Mouse (Mus musculus) MEL (cell line): Measurements from ENCODE around the gene Krt78. TPM values are rescaled to one million over a fixed set of nuclear protein-coding genes. Genes with fewer than 3 reads are reported as not detected.

Source experiments
- DNase-seq: peaks from one replicate; pipeline ENCODE4 v3.0.0; 2011; ENCODE audit warnings: low read depth, low spot score
- H3K27ac ChIP-seq: 2 replicates; pipeline ENCODE4 v1.5.1; 2012; ENCODE audit warnings: low read depth, mild to moderate bottlenecking, control low read depth, low read length, moderate library complexity; ENCODE audit not compliant: control insufficient read depth
- H3K27me3 ChIP-seq, 2 experiments: fragments of 150-350 bp in 1 of 2; sonication (generic) in 1 of 2; 2 replicates each; pipeline ENCODE4 v1.6.1; 2012; ENCODE audit warnings: low read length in 2 of 2, mild to moderate bottlenecking in 2 of 2, improper control_type of control experiment in 1 of 2, moderate library complexity in 1 of 2; ENCODE audit not compliant: insufficient read depth in 2 of 2, control insufficient read depth in 1 of 2
- H3K36me3 ChIP-seq, 2 experiments: 2 replicates each; pipeline ENCODE4 v1.6.1; 2012 to 2014; ENCODE audit warnings: low read length in 2 of 2, improper control_type of control experiment in 1 of 2, inconsistent platforms in 1 of 2, mild to moderate bottlenecking in 1 of 2; ENCODE audit not compliant: insufficient read depth in 2 of 2, control insufficient read depth in 1 of 2
- H3K4me1 ChIP-seq, 2 experiments: fragments of 150-350 bp in 1 of 2; sonication (generic) in 1 of 2; 2 replicates each; pipeline ENCODE4 v1.6.1; 2012; ENCODE audit warnings: low read length in 2 of 2, improper control_type of control experiment in 1 of 2, mild to moderate bottlenecking in 1 of 2; ENCODE audit not compliant: insufficient read depth in 2 of 2, control insufficient read depth in 1 of 2
- H3K4me3 ChIP-seq, 2 experiments: fragments of 150-350 bp in 1 of 2; sonication (generic) in 1 of 2; 2 replicates each; pipeline ENCODE4 v1.5.1; 2012; ENCODE audit warnings: low read depth in 2 of 2, low read length in 2 of 2, mild to moderate bottlenecking in 2 of 2, moderate library complexity in 2 of 2, control low read depth in 1 of 2, improper control_type of control experiment in 1 of 2; ENCODE audit not compliant: control insufficient read depth in 1 of 2, insufficient read depth in 1 of 2
- H3K79me2 ChIP-seq: 2 replicates; pipeline ENCODE4 v1.6.1; 2012; ENCODE audit warnings: mild to moderate bottlenecking, low read length, moderate library complexity; ENCODE audit not compliant: control insufficient read depth, poor library complexity, insufficient read depth
- H3K9ac ChIP-seq: 2 replicates; pipeline ENCODE4 v1.6.1; 2012; ENCODE audit warnings: low read depth, mild to moderate bottlenecking, control low read depth, low read length, moderate library complexity; ENCODE audit not compliant: control insufficient read depth, poor library complexity, severe bottlenecking
- H3K9me3 ChIP-seq: fragments of 150-350 bp; sonication (generic); replicated peaks from 2 replicates; pipeline ENCODE4 v1.6.1; 2012; ENCODE audit warnings: mild to moderate bottlenecking, low read length, improper control_type of control experiment, moderate library complexity; ENCODE audit not compliant: insufficient read depth
- BHLHE40 ChIP-seq: IDR thresholded peaks from 2 replicates; pipeline ENCODE4 v1.6.1; 2012; ENCODE audit warnings: low read depth, mild to moderate bottlenecking, inconsistent platforms, low read length, improper control_type of control experiment, borderline replicate concordance
- CHD2 ChIP-seq: IDR thresholded peaks from 2 replicates; pipeline ENCODE4 v1.6.1; 2011; ENCODE audit warnings: low read length, improper control_type of control experiment
- CTCF ChIP-seq, 3 experiments: IDR thresholded peaks in 2 of 3; conservative IDR thresholded peaks in 1 of 3; 2 replicates each; pipeline ENCODE4 v1.5.1; 2011 to 2012; ENCODE audit warnings: low read length in 3 of 3, low read depth in 2 of 3, mild to moderate bottlenecking in 2 of 3, improper control_type of control experiment in 1 of 3, inconsistent platforms in 1 of 3, mixed read lengths in 1 of 3, moderate library complexity in 1 of 3; ENCODE audit not compliant: control insufficient read depth in 1 of 3, insufficient read depth in 1 of 3, poor library complexity in 1 of 3, severe bottlenecking in 1 of 3
- E2F4 ChIP-seq: IDR thresholded peaks from 2 replicates; pipeline ENCODE4 v1.6.1; 2011; ENCODE audit warnings: low read depth, low read length, improper control_type of control experiment, borderline replicate concordance
- ELF1 ChIP-seq: IDR thresholded peaks from 2 replicates; pipeline ENCODE4 v1.6.1; 2014; ENCODE audit warnings: low read depth, mild to moderate bottlenecking, inconsistent platforms, low read length, improper control_type of control experiment, moderate library complexity
- ETS1 ChIP-seq: IDR thresholded peaks from 2 replicates; pipeline ENCODE4 v1.6.1; 2012; ENCODE audit warnings: low read depth, mild to moderate bottlenecking, inconsistent platforms, low read length, improper control_type of control experiment, moderate library complexity
- GABPA ChIP-seq: IDR thresholded peaks from 2 replicates; pipeline ENCODE4 v1.6.1; 2012; ENCODE audit warnings: low read depth, mild to moderate bottlenecking, inconsistent platforms, low read length, improper control_type of control experiment, moderate library complexity
- JUND ChIP-seq: IDR thresholded peaks from 2 replicates; pipeline ENCODE4 v1.6.1; 2011; ENCODE audit warnings: low read depth, mild to moderate bottlenecking, improper control_type of control experiment, low read length
- KAT2A ChIP-seq: conservative IDR thresholded peaks from 2 replicates; pipeline ENCODE4 v1.6.1; 2012; ENCODE audit warnings: low read depth, low read length, improper control_type of control experiment, inconsistent platforms
- MAX ChIP-seq: IDR thresholded peaks from 2 replicates; pipeline ENCODE4 v1.6.1; 2011; ENCODE audit warnings: low read length, improper control_type of control experiment
- MEF2A ChIP-seq: IDR thresholded peaks from 2 replicates; pipeline ENCODE4 v1.6.1; 2014; ENCODE audit warnings: low read depth, mild to moderate bottlenecking, inconsistent platforms, low read length, improper control_type of control experiment; ENCODE audit not compliant: poor library complexity, insufficient replicate concordance, severe bottlenecking; ENCODE audit errors: extremely low read depth
- MXI1 ChIP-seq: IDR thresholded peaks from 2 replicates; pipeline ENCODE4 v1.6.1; 2011; ENCODE audit warnings: mild to moderate bottlenecking, low read depth, low read length, improper control_type of control experiment
- MYB ChIP-seq: IDR thresholded peaks from 2 replicates; pipeline ENCODE4 v1.6.1; 2011; ENCODE audit warnings: mild to moderate bottlenecking, low read depth, low read length, improper control_type of control experiment
- MYC ChIP-seq: IDR thresholded peaks from 2 replicates; pipeline ENCODE4 v1.6.1; 2011; ENCODE audit warnings: low read depth, mild to moderate bottlenecking, low read length, improper control_type of control experiment, moderate library complexity
- POLR2A ChIP-seq, 2 experiments: IDR thresholded peaks; 2 replicates each; pipeline ENCODE4 v1.6.1; 2011 to 2012; ENCODE audit warnings: low read length in 2 of 2, mild to moderate bottlenecking in 2 of 2, control low read depth in 1 of 2, improper control_type of control experiment in 1 of 2, low read depth in 1 of 2, moderate library complexity in 1 of 2; ENCODE audit not compliant: control insufficient read depth in 1 of 2, insufficient read depth in 1 of 2, poor library complexity in 1 of 2
- POLR2AphosphoS2 ChIP-seq: IDR thresholded peaks from 2 replicates; pipeline ENCODE4 v1.6.1; 2011; ENCODE audit warnings: low read length, improper control_type of control experiment
- POLR2AphosphoS5 ChIP-seq: IDR thresholded peaks from 2 replicates; pipeline ENCODE4 v1.6.1; 2012; ENCODE audit warnings: low read depth, borderline replicate concordance, mild to moderate bottlenecking, inconsistent platforms, low read length, moderate library complexity, mixed read lengths
- RAD21 ChIP-seq: IDR thresholded peaks from 2 replicates; pipeline ENCODE4 v1.6.1; 2011; ENCODE audit warnings: mild to moderate bottlenecking, low read depth, low read length, improper control_type of control experiment
- RCOR1 ChIP-seq: IDR thresholded peaks from 2 replicates; pipeline ENCODE4 v1.6.1; 2012; ENCODE audit warnings: low read depth, mild to moderate bottlenecking, inconsistent platforms, low read length, improper control_type of control experiment
- TAL1 ChIP-seq: IDR thresholded peaks from 2 replicates; pipeline ENCODE4 v1.6.1; 2012; ENCODE audit warnings: mild to moderate bottlenecking, inconsistent platforms, low read length, moderate library complexity, mixed read lengths
- TBP ChIP-seq: IDR thresholded peaks from 2 replicates; pipeline ENCODE4 v1.8.0; 2011; ENCODE audit warnings: low read depth, low read length, improper control_type of control experiment
- TCF12 ChIP-seq: IDR thresholded peaks from 2 replicates; pipeline ENCODE4 v1.6.1; 2014; ENCODE audit warnings: low read depth, mild to moderate bottlenecking, inconsistent platforms, low read length, improper control_type of control experiment, moderate library complexity
- UBTF ChIP-seq: IDR thresholded peaks from 2 replicates; pipeline ENCODE4 v1.6.1; 2012; ENCODE audit warnings: low read depth, mild to moderate bottlenecking, inconsistent platforms, low read length, improper control_type of control experiment, moderate library complexity, borderline replicate concordance; ENCODE audit not compliant: insufficient read depth
- USF1 ChIP-seq: IDR thresholded peaks from 2 replicates; pipeline ENCODE4 v1.6.1; 2014; ENCODE audit warnings: low read depth, mild to moderate bottlenecking, inconsistent platforms, low read length, improper control_type of control experiment, moderate library complexity
- USF2 ChIP-seq, 2 experiments: IDR thresholded peaks; 2 replicates each; pipeline ENCODE4 v1.6.1; 2011 to 2012; ENCODE audit warnings: improper control_type of control experiment in 2 of 2, low read length in 2 of 2, borderline replicate concordance in 1 of 2, inconsistent platforms in 1 of 2, low read depth in 1 of 2, mild to moderate bottlenecking in 1 of 2; ENCODE audit not compliant: insufficient read depth in 1 of 2
- ZC3H11A ChIP-seq: IDR thresholded peaks from 2 replicates; pipeline ENCODE4 v1.6.1; 2012; ENCODE audit warnings: low read depth, mild to moderate bottlenecking, inconsistent platforms, low read length, improper control_type of control experiment
- ZMIZ1 ChIP-seq: IDR thresholded peaks from 2 replicates; pipeline ENCODE4 v1.6.1; 2012; ENCODE audit warnings: low read depth, mild to moderate bottlenecking, inconsistent platforms, low read length, improper control_type of control experiment, moderate library complexity
- ZNF384 ChIP-seq: IDR thresholded peaks from 2 replicates; pipeline ENCODE4 v1.6.1; 2012; ENCODE audit warnings: low read depth, mild to moderate bottlenecking, inconsistent platforms, low read length, improper control_type of control experiment
- polyA plus RNA-seq, 2 experiments: library from polyadenylated mRNA; stranded (reverse) in 1 of 2; unstranded in 1 of 2; fragments of >175 nt in 1 of 2; fragments of >200 nt in 1 of 2; gene quantifications; 2 replicates each; pipeline versions ENCODE4 v1.2.1 to v1.2.4; 2012; ENCODE audit warnings: low replicate concordance in 2 of 2, low read depth in 1 of 2; ENCODE audit not compliant: insufficient read length in 2 of 2, insufficient read depth in 1 of 2, missing spikeins in 1 of 2
- total RNA-seq: library from RNA; depleted of rRNA; stranded (reverse); fragments of 300-350 nt; gene quantifications from 2 replicates; pipeline ENCODE4 v1.2.3, GENCODE M21; 2012

Krt78 gene
- total and polyA plus RNA-seq, 3 experiments = 0.08 to 0.17 TPM; not detected in 1

DNA sequence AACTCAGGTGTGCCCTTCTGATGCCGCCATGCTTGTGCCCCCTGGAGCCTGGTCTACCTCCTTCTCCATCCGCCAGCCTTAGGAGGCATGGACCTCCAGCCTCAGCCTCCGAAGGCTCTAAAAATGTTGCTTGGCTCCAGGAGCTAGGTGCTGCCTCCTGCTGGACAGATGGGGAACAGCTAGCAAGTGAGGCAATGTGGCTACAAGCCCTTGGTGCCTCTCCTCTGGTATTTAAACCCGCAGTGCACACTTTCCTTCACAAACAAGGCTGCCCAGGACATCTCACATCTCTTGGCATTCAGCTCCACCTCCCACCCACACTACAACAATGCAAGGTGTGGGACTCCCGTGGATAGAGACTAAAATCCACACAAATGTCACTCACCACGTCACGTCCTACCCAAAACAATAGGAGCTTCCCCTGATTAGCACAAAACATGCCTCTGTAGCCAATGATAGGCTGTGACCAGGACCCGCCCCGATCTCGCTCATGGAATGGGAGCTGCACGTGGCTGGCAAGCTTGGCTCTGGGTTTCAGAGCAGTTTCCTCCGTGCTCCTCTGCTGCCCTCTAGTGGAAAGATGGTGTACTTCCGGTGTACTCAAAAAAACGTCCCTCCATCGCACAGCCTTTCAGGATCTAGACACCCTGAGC, 30.0 kb upstream of the Krt78 start (continued):
- TF ChIP-seq ZMIZ1 (peak; percentile 70), ELF1 (peak; percentile 88), TCF12 (peak; percentile 50), POLR2AphosphoS5 (no peak), CHD2 (no peak; the same call in 1 of the 2 replicates), ETS1 (peak; percentile 49; the same call in 1 of the 2 replicates), RCOR1 (peak; percentile 57; the same call in 1 of the 2 replicates), KAT2A (peak; percentile 44; the same call in 1 of the 2 replicates), GABPA (peak; percentile 65; the same call in 1 of the 2 replicates), ZNF384 (peak; percentile 80), MXI1 (peak; percentile 99), MYC (peak; percentile 100), E2F4 (peak; percentile 71; the same call in 1 of the 2 replicates), POLR2A (IDR thresholded peaks at IDR 0.05; ENCODE audit: control insufficient read depth in 1 of 2, insufficient read depth in 1 of 2, low read depth in 1 of 2, low read length in 2 of 2, poor library complexity in 1 of 2) (0 out of 4 replicates have a peak, but pooled peaks of 1 of the 2 experiments have one; percentile 45)

DNA sequence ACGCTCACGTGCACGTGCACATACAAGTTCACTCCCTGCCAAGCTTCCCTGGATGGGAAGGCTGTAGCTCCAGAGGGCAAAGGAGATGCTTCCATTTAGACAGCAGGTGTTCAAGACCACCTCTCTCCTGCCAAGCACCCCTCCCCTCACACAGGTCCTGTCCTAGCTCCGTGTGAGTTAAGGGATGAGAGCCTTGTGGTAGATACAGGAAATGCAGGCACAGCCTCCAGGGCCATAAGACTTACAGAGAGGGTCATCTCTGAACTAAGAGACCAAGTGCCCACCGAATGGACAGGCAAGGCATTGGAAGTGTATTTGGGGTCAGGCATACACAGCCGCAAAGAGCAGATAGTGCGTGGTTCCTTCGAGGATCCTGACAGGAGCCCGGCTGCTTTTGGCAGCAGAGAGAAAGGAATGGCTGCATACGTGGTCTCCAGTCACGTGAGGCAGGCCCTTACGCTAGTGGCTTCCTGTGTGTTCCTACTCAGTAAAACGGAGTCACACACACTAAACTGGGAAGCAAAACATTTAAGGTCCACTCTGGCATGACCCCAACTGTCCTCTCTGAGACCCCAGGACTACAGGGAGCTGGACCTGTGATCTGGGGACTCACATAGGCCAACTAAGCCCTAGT, 29.3 kb upstream of the Krt78 start:
- peaks cover 0 to 7% of the 10 kb centered on the region in 2 experiments; a peak in 2 of 4 replicates for H3K36me3 ChIP-seq
- H3K27me3 ChIP-seq = no peaks in the 10 kb centered on the region
- H3K27ac ChIP-seq = peak overlapping the region; percentile 59
- TF ChIP-seq TAL1 (no peak), TCF12 (no peak; the same call in 1 of the 2 replicates), MEF2A (no peak), TBP (no peak; the same call in 1 of the 2 replicates), CHD2 (no peak), MYB (no peak), MYC (no peak), MAX (no peak), POLR2AphosphoS2 (no peak), USF1 (peak; percentile 90), UBTF (no peak), USF2 (IDR thresholded peaks at IDR 0.05; ENCODE audit: borderline replicate concordance in 1 of 2, insufficient read depth in 1 of 2, low read depth in 1 of 2, low read length in 2 of 2) (peak in 1 of 2 experiments; percentile 62; a peak in 1 of 4 replicates), POLR2AphosphoS5 (peak; percentile 79; the same call in 1 of the 2 replicates), JUND (no peak), ZMIZ1 (no peak), RCOR1 (no peak), BHLHE40 (peak; percentile 69), ETS1 (no peak), KAT2A (no peak; the same call in 1 of the 2 replicates), CTCF (IDR thresholded peaks at IDR 0.05 in 2 of 3, conservative IDR thresholded peaks at IDR 0.05 in 1 of 3; ENCODE audit: control insufficient read depth in 1 of 3, insufficient read depth in 1 of 3, low read depth in 2 of 3, low read length in 3 of 3, poor library complexity in 1 of 3, severe bottlenecking in 1 of 3) (peak in 2 of 3 experiments; percentile 36 to 75; a peak in 4 of 6 replicates), ZC3H11A (no peak), RAD21 (no peak)
- TF ChIP-seq, all 39 proteins: peak for 5
- H3K4me1 ChIP-seq = peaks cover 4 to 22% of the 10 kb centered on the region in 2 experiments; a peak in 3 of 4 replicates
- no peaks in the 10 kb centered on the region for H3K9me3 ChIP-seq
- DNase-seq = peak; percentile 76
- H3K4me3 ChIP-seq = peak overlapping the region; percentile 45 to 52
- H3K79me2 ChIP-seq = no peaks in the 10 kb centered on the region
- H3K9ac ChIP-seq = peak overlapping the region; percentile 60
